Mouse (Mus musculus) embryonic fibroblast, embryonic 13.5 days (primary cell): ENCODE results near the gene Atf5.

ENCODE experiments used
- CTCF ChIP-seq: IDR thresholded peaks from 2 replicates; pipeline ENCODE4 v1.5.1; 2011; ENCODE audit warnings: mild to moderate bottlenecking, control low read depth, low read length, moderate library complexity, borderline replicate concordance; ENCODE audit not compliant: insufficient read depth
- POLR2A ChIP-seq: IDR thresholded peaks from 2 replicates; pipeline ENCODE4 v1.6.1; 2011; ENCODE audit warnings: low read depth, mild to moderate bottlenecking, control low read depth, low read length, moderate library complexity

GRCm38 (mm10) chr7:44768129-44768528 is 48.3 kb downstream of the Atf5 start:
- TF ChIP-seq CTCF, result no peak
- TF ChIP-seq POLR2A, result no peak
